Mouse (Mus musculus) lung, postnatal 0 days (tissue): ENCODE results near the gene Gtf2ird1.

ENCODE experiments used
- CTCF ChIP-seq: IDR thresholded peaks from 2 replicates; pipeline ENCODE4 v1.5.1; 2016; ENCODE audit warnings: antibody characterized with exemption, mild to moderate bottlenecking
- EP300 ChIP-seq: IDR thresholded peaks from 2 replicates; pipeline ENCODE4 v1.6.1; 2016; ENCODE audit warnings: antibody characterized with exemption, mild to moderate bottlenecking, control low read depth

DNA sequence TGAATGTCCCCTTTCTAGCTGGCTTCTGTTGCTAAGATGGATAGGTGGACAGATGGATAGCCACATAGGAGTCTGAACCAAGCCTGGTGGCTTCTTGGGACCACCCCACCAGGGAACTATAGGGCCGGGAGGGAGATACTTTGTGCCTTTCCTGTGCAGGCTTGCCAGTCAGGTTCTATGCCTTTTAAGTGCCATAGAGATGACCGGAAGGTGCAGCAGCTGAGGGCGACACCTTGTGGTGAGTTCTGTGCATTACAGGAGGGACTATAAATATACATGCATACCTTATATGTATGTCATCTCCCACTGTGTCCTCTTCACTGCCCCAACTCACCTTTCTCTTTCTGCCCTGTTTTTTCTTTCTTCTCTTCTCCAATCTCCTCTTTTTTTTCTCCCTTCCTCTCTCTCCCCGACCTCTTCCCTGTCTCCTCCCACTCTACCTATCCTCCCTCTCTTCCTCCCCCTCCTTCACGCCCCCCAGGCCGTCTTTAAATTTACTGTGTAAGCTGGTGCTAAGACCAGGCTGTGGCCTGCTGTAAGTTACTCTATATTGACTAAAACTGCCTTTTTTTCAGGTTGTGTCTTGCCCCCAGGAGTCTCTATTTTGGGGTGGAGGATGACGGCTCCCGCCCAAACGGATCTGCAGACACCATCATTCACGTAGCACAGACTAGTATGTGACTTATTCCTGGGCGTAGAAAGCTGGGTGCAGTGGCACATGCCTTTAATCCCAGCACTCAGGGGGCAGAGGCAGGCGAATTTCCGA is 29.6 kb upstream of the Gtf2ird1 start:
- no peak for TF ChIP-seq EP300
- peak; percentile 97 for TF ChIP-seq CTCF
